In genomic region chr4:45469057-45469456, GRCm38 (mm10) we compare ENCODE assay signal across 20 mouse cellular contexts.
A peak's percentile ranks its signal among the peaks of the same experiment; 100 is the strongest.
DNase-seq lines count a peak whose midpoint lies in the region; ATAC-seq and TF ChIP-seq lines count a peak whose summit lies in the region.
"Had no signal": no experiment of that assay in that cellular context is flagged by ENCODE, and none has a peak within 500 bp of the region (broad histone marks: within the 10 kb centered on the region; RNA-seq: fewer than 3 reads in every experiment).

No protein-coding gene starts in this region.

- no peaks in the 10 kb centered on the region for H3K9me3 ChIP-seq in stomach, embryonic 14.5 days (ENCODE audit: control insufficient read depth, low read depth, low read length)
- H3K9me3 ChIP-seq in stomach, postnatal 0 days (ENCODE audit: control insufficient read depth, low read length) = no peaks in the 10 kb centered on the region
- H3K9me3 ChIP-seq in heart, embryonic 16.5 days (replicated peaks; ENCODE audit: control insufficient read depth, low read length) = no peaks in the 10 kb centered on the region
- H3K9me3 ChIP-seq: forebrain, embryonic 15.5 days; G1E; midbrain, embryonic 12.5 days; neural tube, embryonic 15.5 days had no signal

- peaks cover 60% of the 10 kb centered on the region for H3K4me1 ChIP-seq in kidney, adult 2 months (ENCODE audit: control insufficient read depth, insufficient read depth, low read length)
- peaks cover 60% of the 10 kb centered on the region for H3K4me1 ChIP-seq in stomach, embryonic 14.5 days (ENCODE audit: control insufficient read depth, insufficient read depth, low read length)
- peaks cover 27% of the 10 kb centered on the region for H3K4me1 ChIP-seq in stomach, postnatal 0 days (replicated peaks; ENCODE audit: control insufficient read depth, insufficient read depth)
- peaks cover 74% of the 10 kb centered on the region for H3K4me1 ChIP-seq in heart, embryonic 16.5 days (ENCODE audit: control insufficient read depth, insufficient read depth, low read length)

- no peak for TF ChIP-seq EP300 in stomach, postnatal 0 days (optimal IDR thresholded peaks at IDR 0.05)

- no peak overlapping the region for H3K4me3 ChIP-seq in kidney, adult 2 months (ENCODE audit: insufficient read depth, low read depth, low read length)
- no peak overlapping the region for H3K4me3 ChIP-seq in stomach, embryonic 14.5 days (ENCODE audit: low read depth, low read length)
- H3K4me3 ChIP-seq in stomach, postnatal 0 days (ENCODE audit: low read depth, low read length) = no peak overlapping the region
- H3K4me3 ChIP-seq in heart, embryonic 16.5 days (ENCODE audit: low read length) = no peak overlapping the region
- H3K4me3 ChIP-seq: erythroblast, embryonic 14.5 days; forebrain, embryonic 15.5 days; limb, embryonic 13.5 days; midbrain, embryonic 12.5 days; neural tube, embryonic 15.5 days had no signal

- TF ChIP-seq POLR2A in kidney, adult 2 months (IDR thresholded peaks at IDR 0.05; ENCODE audit: low read depth, low read length) = no peak

- 39% methylated on average over 6 of the region's 6 CpGs for WGBS in kidney, adult 2 months
- WGBS in stomach, embryonic 14.5 days = 20% methylated on average over 6 of the region's 6 CpGs
- WGBS in stomach, postnatal 0 days = 29% methylated on average over 6 of the region's 6 CpGs
- WGBS in heart, embryonic 16.5 days = 41% methylated on average over 6 of the region's 6 CpGs

- no peak for TF ChIP-seq CTCF in kidney, adult 2 months (conservative IDR thresholded peaks at IDR 0.05; ENCODE audit: insufficient read depth, insufficient read length, low read depth, low read length)
- no peak for TF ChIP-seq CTCF in stomach, postnatal 0 days (IDR thresholded peaks at IDR 0.05; ENCODE audit: low read depth)

- H3K9ac ChIP-seq in stomach, embryonic 14.5 days (replicated peaks; ENCODE audit: low read depth, low read length) = no peak overlapping the region
- H3K9ac ChIP-seq in stomach, postnatal 0 days (ENCODE audit: low read length) = no peak overlapping the region
- peak overlapping the region; percentile 23; the same call in 1 of the 2 replicates for H3K9ac ChIP-seq in heart, embryonic 16.5 days (ENCODE audit: low read length)
- H3K9ac ChIP-seq: forebrain, embryonic 15.5 days; limb, embryonic 13.5 days; midbrain, embryonic 12.5 days; neural tube, embryonic 15.5 days had no signal

- H3K27me3 ChIP-seq in kidney, adult 2 months (replicated peaks; ENCODE audit: control insufficient read depth, insufficient read depth, low read length) = no peaks in the 10 kb centered on the region
- H3K27me3 ChIP-seq in stomach, embryonic 14.5 days (ENCODE audit: control insufficient read depth, insufficient read depth, low read length) = no peaks in the 10 kb centered on the region
- no peaks in the 10 kb centered on the region for H3K27me3 ChIP-seq in stomach, postnatal 0 days (ENCODE audit: control insufficient read depth, insufficient read depth, low read length)
- no peaks in the 10 kb centered on the region for H3K27me3 ChIP-seq in heart, embryonic 16.5 days (ENCODE audit: control insufficient read depth, insufficient read depth, low read length)
- H3K27me3 ChIP-seq: forebrain, embryonic 15.5 days; neural tube, embryonic 15.5 days had no signal

- no peaks in the 10 kb centered on the region for H3K36me3 ChIP-seq in kidney, adult 2 months (ENCODE audit: control insufficient read depth, insufficient read depth, low read length)
- H3K36me3 ChIP-seq in stomach, embryonic 14.5 days (ENCODE audit: control insufficient read depth, insufficient read depth, low read length) = no peaks in the 10 kb centered on the region
- no peaks in the 10 kb centered on the region for H3K36me3 ChIP-seq in stomach, postnatal 0 days (ENCODE audit: control insufficient read depth, insufficient read depth, low read length)
- peaks cover 4% of the 10 kb centered on the region; the same call in 1 of the 2 replicates for H3K36me3 ChIP-seq in heart, embryonic 16.5 days (ENCODE audit: control insufficient read depth, insufficient read depth)
- H3K36me3 ChIP-seq: forebrain, embryonic 15.5 days; G1E; midbrain, embryonic 12.5 days; neural tube, embryonic 15.5 days had no signal

- no peak for ATAC-seq in stomach, embryonic 14.5 days (ENCODE audit: insufficient number of reproducible peaks, insufficient read depth, low FRiP score, low read depth)
- no peak for ATAC-seq in stomach, postnatal 0 days (ENCODE audit: low FRiP score, low TSS enrichment)
- ATAC-seq in heart, embryonic 16.5 days (replicated peaks; ENCODE audit: extremely low read depth, insufficient read depth, low FRiP score) = peak; percentile 10
- ATAC-seq: CD4-positive, CD25-positive, alpha-beta regulatory T cell, adult 4 months; forebrain, embryonic 15.5 days had no signal

- peak overlapping the region; percentile 41; the same call in 1 of the 2 replicates for H3K27ac ChIP-seq in kidney, adult 2 months (ENCODE audit: insufficient read depth, low read depth, low read length)
- peak overlapping the region; percentile 63; the same call in 1 of the 2 replicates for H3K27ac ChIP-seq in stomach, embryonic 14.5 days (ENCODE audit: low read length)
- no peak overlapping the region for H3K27ac ChIP-seq in stomach, postnatal 0 days (replicated peaks)
- H3K27ac ChIP-seq in heart, embryonic 16.5 days (ENCODE audit: low read length) = peak overlapping the region; percentile 91
- H3K27ac ChIP-seq: forebrain, embryonic 15.5 days; limb, embryonic 13.5 days; midbrain, embryonic 12.5 days; neural tube, embryonic 15.5 days had no signal

- peak; percentile 52 for DNase-seq in kidney, adult 2 months
- DNase-seq in kidney, adult 11 months = no peak
- no peak for DNase-seq in stomach, postnatal 0 days (ENCODE audit: low spot score)
- DNase-seq in yolk sac, embryonic 10.5 days (ENCODE audit: low spot score) = peak; percentile 53
- no peak for DNase-seq in B cell, adult 2 months
- no peak for DNase-seq in spleen, postnatal 4 days (ENCODE audit: low spot score in 2 of 2)
- DNase-seq: cerebellum, adult 11 months; cerebellum, postnatal 14 days; embryo, embryonic 11 days; lung, adult 18-20 months; right cerebral cortex, postnatal 25 days had no signal

- H3K4me2 ChIP-seq in stomach, embryonic 14.5 days (replicated peaks; ENCODE audit: low read depth, low read length) = no peak overlapping the region
- H3K4me2 ChIP-seq in stomach, postnatal 0 days (replicated peaks; ENCODE audit: low read depth) = no peak overlapping the region
- H3K4me2 ChIP-seq in heart, embryonic 16.5 days (ENCODE audit: low read depth, low read length) = no peak overlapping the region
- H3K4me2 ChIP-seq: forebrain, embryonic 15.5 days; limb, embryonic 13.5 days; midbrain, embryonic 12.5 days; neural tube, embryonic 15.5 days had no signal

Comparison
In these comparisons a context has a peak if more than half of its experiments do, and no peak if none do; other contexts are left out.
1. DNase-seq: peak in kidney, adult 2 months (single experiment) and yolk sac, embryonic 10.5 days (single experiment); none in kidney, adult 11 months (single experiment), stomach, postnatal 0 days (single experiment), B cell, adult 2 months (0 of 2) and spleen, postnatal 4 days (0 of 2).